8 mouse cellular contexts compared by ENCODE assay signal in genomic region chr8:94178857-94179712, GRCm38 (mm10). TPM values are rescaled to one million over a fixed set of nuclear protein-coding genes. Genes with fewer than 3 reads are reported as not detected.
DNase-seq lines count a peak whose midpoint lies in the region; ATAC-seq and TF ChIP-seq lines count a peak whose summit lies in the region.

Mt1 (plus strand) TSS chr8:94179082.

- H3K9me3 ChIP-seq in kidney, embryonic 14.5 days (ENCODE audit: control insufficient read depth, low read length), result no peaks in the 10 kb centered on the region
- no peaks in the 10 kb centered on the region for H3K9me3 ChIP-seq in limb, embryonic 14.5 days (ENCODE audit: control insufficient read depth, low read length)
- no peaks in the 10 kb centered on the region for H3K9me3 ChIP-seq in midbrain, embryonic 16.5 days (replicated peaks; ENCODE audit: control insufficient read depth, low read length, poor library complexity, severe bottlenecking)

- peaks cover 29% of the 10 kb centered on the region for H3K4me1 ChIP-seq in bone marrow macrophage, adult 2 months (ENCODE audit: control insufficient read depth, insufficient read depth, low read length)
- peaks cover 14% of the 10 kb centered on the region; the same call in 1 of the 2 replicates for H3K4me1 ChIP-seq in kidney, embryonic 14.5 days (ENCODE audit: control insufficient read depth, insufficient read depth, low read length)
- peaks cover 16% of the 10 kb centered on the region; the same call in 1 of the 2 replicates for H3K4me1 ChIP-seq in limb, embryonic 14.5 days (ENCODE audit: control insufficient read depth, insufficient read depth, low read length)
- peaks cover 22% of the 10 kb centered on the region for H3K4me1 ChIP-seq in midbrain, embryonic 16.5 days (ENCODE audit: control insufficient read depth, insufficient read depth, low read length)

- H3K27ac ChIP-seq in bone marrow macrophage, adult 2 months (ENCODE audit: insufficient read depth, low read depth, low read length), result peak within 1 kb of the TSS; percentile 96
- H3K27ac ChIP-seq in kidney, embryonic 14.5 days (ENCODE audit: low read depth, low read length), result no peak within 1 kb of the TSS
- no peak within 1 kb of the TSS for H3K27ac ChIP-seq in limb, embryonic 14.5 days (replicated peaks; ENCODE audit: low read depth, low read length)
- no peak within 1 kb of the TSS for H3K27ac ChIP-seq in midbrain, embryonic 16.5 days (ENCODE audit: low read length)

- peaks cover 78% of the 10 kb centered on the region for H3K27me3 ChIP-seq in kidney, embryonic 14.5 days (ENCODE audit: control insufficient read depth, insufficient read depth, low read length)
- peaks cover 94% of the 10 kb centered on the region for H3K27me3 ChIP-seq in limb, embryonic 14.5 days (ENCODE audit: control insufficient read depth, insufficient read depth, low read length)
- peaks cover 72% of the 10 kb centered on the region for H3K27me3 ChIP-seq in midbrain, embryonic 16.5 days (ENCODE audit: control insufficient read depth, insufficient read depth, low read depth, low read length)

- peak within 1 kb of the TSS; percentile 78 for H3K4me2 ChIP-seq in kidney, embryonic 14.5 days (replicated peaks; ENCODE audit: low read depth, low read length)
- H3K4me2 ChIP-seq in limb, embryonic 14.5 days (replicated peaks; ENCODE audit: low read depth, low read length, severe bottlenecking), result peak within 1 kb of the TSS; percentile 56
- peak within 1 kb of the TSS; percentile 82 for H3K4me2 ChIP-seq in midbrain, embryonic 16.5 days (ENCODE audit: low read length)

- under 1% methylated on average over 47 of the region's 50 CpGs for WGBS in kidney, embryonic 14.5 days
- 1% methylated on average over 50 of the region's 50 CpGs for WGBS in limb, embryonic 14.5 days
- under 1% methylated on average over 50 of the region's 50 CpGs for WGBS in midbrain, embryonic 16.5 days

- H3K4me3 ChIP-seq in bone marrow macrophage, adult 2 months (ENCODE audit: insufficient read depth, low read length), result peak within 1 kb of the TSS; percentile 85
- peak within 1 kb of the TSS; percentile 46 for H3K4me3 ChIP-seq in kidney, embryonic 14.5 days (ENCODE audit: low read length)
- peak within 1 kb of the TSS; percentile 44 for H3K4me3 ChIP-seq in limb, embryonic 14.5 days (replicated peaks; ENCODE audit: low read length)
- peak within 1 kb of the TSS; percentile 31 for H3K4me3 ChIP-seq in midbrain, embryonic 16.5 days (ENCODE audit: low read depth, low read length)

- peak; percentile 98 for TF ChIP-seq POLR2A in bone marrow macrophage, adult 2 months (IDR thresholded peaks at IDR 0.05; ENCODE audit: borderline replicate concordance, low read depth, low read length)
- TF ChIP-seq POLR2A in limb, embryonic 14.5 days (IDR thresholded peaks at IDR 0.05; ENCODE audit: borderline replicate concordance, extremely low read depth, insufficient read depth, insufficient read length), result no peak

- H3K36me3 ChIP-seq in kidney, embryonic 14.5 days (ENCODE audit: control insufficient read depth, insufficient read depth, low read length), result no peaks in the 10 kb centered on the region
- no peaks in the 10 kb centered on the region for H3K36me3 ChIP-seq in limb, embryonic 14.5 days (ENCODE audit: control insufficient read depth, insufficient read depth, low read length)
- no peaks in the 10 kb centered on the region for H3K36me3 ChIP-seq in midbrain, embryonic 16.5 days (ENCODE audit: control insufficient read depth, insufficient read depth, low read length)

- peak within 1 kb of the TSS; percentile 42; the same call in 1 of the 2 replicates for H3K9ac ChIP-seq in kidney, embryonic 14.5 days (ENCODE audit: low read depth, low read length)
- H3K9ac ChIP-seq in limb, embryonic 14.5 days (ENCODE audit: low read depth, low read length, severe bottlenecking), result peak within 1 kb of the TSS; percentile 40; the same call in 1 of the 2 replicates
- peak within 1 kb of the TSS; percentile 33; the same call in 1 of the 2 replicates for H3K9ac ChIP-seq in midbrain, embryonic 16.5 days (ENCODE audit: low read depth, low read length)

- peak; percentile 75 for ATAC-seq in CD4-positive, CD25-positive, alpha-beta regulatory T cell, adult 4 months
- ATAC-seq in erythroblast, adult 5-6 weeks (replicated peaks; ENCODE audit: low FRiP score, poor library complexity, severe bottlenecking), result peak; percentile 95
- ATAC-seq in kidney, embryonic 14.5 days (ENCODE audit: low FRiP score, low TSS enrichment), result peak; percentile 84
- ATAC-seq in limb, embryonic 14.5 days (ENCODE audit: low FRiP score, low read depth), result peak; percentile 76
- ATAC-seq in midbrain, embryonic 16.5 days, result peak; percentile 82

- no peak for TF ChIP-seq CTCF in bone marrow macrophage, adult 2 months (IDR thresholded peaks at IDR 0.05; ENCODE audit: low read depth, low read length)

- peak; percentile 93 to 94 for DNase-seq in heart, adult 9 months (ENCODE audit: low spot score in 2 of 2)
- peak; percentile 79 for DNase-seq in limb, embryonic 14.5 days (ENCODE audit: low spot score)
- peak; percentile 67 to 71 for DNase-seq in spleen, postnatal 14 days (ENCODE audit: low spot score in 2 of 2)

RNA-seq across cellular contexts. Expression of gene Mt1, which starts in this region (rescaled TPM):
- polyA plus RNA-seq in CD4-positive, CD25-positive, alpha-beta regulatory T cell, adult 4 months (2017; shearing (Covaris generic)), result 1 to 10 TPM; 3.5 to 4.2 TPM
- 218 and 271 TPM in 2 replicates for polyA plus RNA-seq in bone marrow macrophage, adult 2 months (2012; ENCODE audit: insufficient read depth, insufficient read length, missing spikeins)
- total RNA-seq in erythroblast, adult 5-6 weeks (2015; ENCODE audit: low replicate concordance), result 59.6 and 67.9 TPM in 2 replicates
- total RNA-seq in erythroblast, adult 5-6 weeks (2017; ENCODE audit: low replicate concordance), result 13.0 and 63.6 TPM in 2 replicates
- 123 and 166 TPM in 2 replicates for polyA plus RNA-seq in kidney, embryonic 14.5 days (2014; fragmentation: Nextera tagmentation; extraction: Ambion mirVana)
- 91.7 and 100 TPM in 2 replicates for polyA plus RNA-seq in limb, embryonic 14.5 days (2012; rRNA removed)
- polyA plus RNA-seq in limb, embryonic 14.5 days (2014; fragmentation: Nextera tagmentation; extraction: Ambion mirVana), result 149 and 158 TPM in 2 replicates
- polyA plus RNA-seq in midbrain, embryonic 16.5 days (2015; fragmentation: Nextera tagmentation; extraction: Ambion mirVana), result 51.8 and 86.0 TPM in 2 replicates

Comparison
In these comparisons a context has a peak if more than half of its experiments do, and no peak if none do; other contexts are left out.
1. RNA of gene Mt1 (polyA plus RNA-seq): 218 to 271 TPM in bone marrow macrophage, adult 2 months, 123 to 166 TPM in kidney, embryonic 14.5 days, 91.7 to 158 TPM in limb, embryonic 14.5 days and 51.8 to 86.0 TPM in midbrain, embryonic 16.5 days; 3.5 to 4.2 TPM in CD4-positive, CD25-positive, alpha-beta regulatory T cell, adult 4 months; every median in the first group is over 10 times any median in the second.
2. H3K4me3 ChIP-seq: peak in every context shown above with its lines; median percentile 85 in bone marrow macrophage, adult 2 months; 46 in kidney, embryonic 14.5 days; 44 in limb, embryonic 14.5 days; 31 in midbrain, embryonic 16.5 days.
3. Peak in every context shown above with its lines, with median percentiles within 50 percentile points of each other: ATAC-seq, DNase-seq, H3K4me2 ChIP-seq and H3K9ac ChIP-seq.